In genomic region chr13:21974221-21974725, GRCm38 (mm10) we compare ENCODE assay signal across 8 mouse cellular contexts. TPM values are rescaled to one million over a fixed set of nuclear protein-coding genes. Genes with fewer than 3 reads are reported as not detected.
DNase-seq lines count a peak whose midpoint lies in the region; ATAC-seq and TF ChIP-seq lines count a peak whose summit lies in the region.

No protein-coding gene starts in this region.

- TF ChIP-seq POLR2A in limb, embryonic 14.5 days (IDR thresholded peaks at IDR 0.05; ENCODE audit: borderline replicate concordance, extremely low read depth, insufficient read depth, insufficient read length) = no peak

- H3K27ac ChIP-seq in embryonic facial prominence, embryonic 14.5 days (replicated peaks; ENCODE audit: low read depth, low read length) = peak overlapping the region; percentile 90
- H3K27ac ChIP-seq in limb, embryonic 14.5 days (replicated peaks; ENCODE audit: low read depth, low read length) = peak overlapping the region; percentile 97
- peak overlapping the region; percentile 82 for H3K27ac ChIP-seq in midbrain, postnatal 0 days (ENCODE audit: low read depth, low read length)

- H3K9me3 ChIP-seq in embryonic facial prominence, embryonic 14.5 days (ENCODE audit: control insufficient read depth, low read length) = no peaks in the 10 kb centered on the region
- no peaks in the 10 kb centered on the region for H3K9me3 ChIP-seq in limb, embryonic 14.5 days (ENCODE audit: control insufficient read depth, low read length)
- H3K9me3 ChIP-seq in midbrain, postnatal 0 days (ENCODE audit: low read length) = no peaks in the 10 kb centered on the region

- peak overlapping the region; percentile 73 for H3K9ac ChIP-seq in embryonic facial prominence, embryonic 14.5 days (ENCODE audit: low read depth, low read length)
- peak overlapping the region; percentile 89 for H3K9ac ChIP-seq in limb, embryonic 14.5 days (ENCODE audit: low read depth, low read length, severe bottlenecking)
- H3K9ac ChIP-seq in midbrain, postnatal 0 days (replicated peaks; ENCODE audit: low read length, poor library complexity, severe bottlenecking) = peak overlapping the region; percentile 71

- under 1% methylated on average over 23 of the region's 23 CpGs for WGBS in embryonic facial prominence, embryonic 14.5 days
- under 1% methylated on average over 23 of the region's 23 CpGs for WGBS in limb, embryonic 14.5 days
- under 1% methylated on average over 23 of the region's 23 CpGs for WGBS in midbrain, postnatal 0 days

- peak; percentile 89 for DNase-seq in 3134 (ENCODE audit: extremely low read depth, insufficient read length, low spot score)
- DNase-seq in adrenal gland, postnatal 4 days (ENCODE audit: low spot score in 2 of 2) = peak; percentile 73 to 88
- DNase-seq in embryonic facial prominence, embryonic 14.5 days (ENCODE audit: low spot score) = peak; percentile 94
- peak; percentile 93 for DNase-seq in heart, adult 8-10 months (ENCODE audit: low spot score)
- peak; percentile 89 for DNase-seq in kidney, adult 9 months
- DNase-seq in limb, embryonic 14.5 days (ENCODE audit: low spot score) = peak; percentile 80
- DNase-seq in midbrain, postnatal 0 days (ENCODE audit: low spot score) = peak; percentile 88
- peak; percentile 78 to 86 for DNase-seq in spleen, postnatal 14 days (ENCODE audit: low spot score in 2 of 2)

- peaks cover 4% of the 10 kb centered on the region for H3K27me3 ChIP-seq in embryonic facial prominence, embryonic 14.5 days (replicated peaks; ENCODE audit: control insufficient read depth, insufficient read depth, low read length)
- no peaks in the 10 kb centered on the region for H3K27me3 ChIP-seq in limb, embryonic 14.5 days (ENCODE audit: control insufficient read depth, insufficient read depth, low read length)
- peaks cover 3% of the 10 kb centered on the region; the same call in 1 of the 2 replicates for H3K27me3 ChIP-seq in midbrain, postnatal 0 days (ENCODE audit: insufficient read depth, low read length)

- H3K4me2 ChIP-seq in embryonic facial prominence, embryonic 14.5 days (ENCODE audit: low read depth, low read length) = peak overlapping the region; percentile 47
- peak overlapping the region; percentile 42 for H3K4me2 ChIP-seq in limb, embryonic 14.5 days (replicated peaks; ENCODE audit: low read depth, low read length, severe bottlenecking)
- peak overlapping the region; percentile 42 for H3K4me2 ChIP-seq in midbrain, postnatal 0 days (ENCODE audit: low read depth, low read length, poor library complexity, severe bottlenecking)

- peak; percentile 92 for TF ChIP-seq CTCF in midbrain, postnatal 0 days (IDR thresholded peaks at IDR 0.05)

- no peaks in the 10 kb centered on the region for H3K4me1 ChIP-seq in embryonic facial prominence, embryonic 14.5 days (ENCODE audit: control insufficient read depth, insufficient read depth, low read length)
- H3K4me1 ChIP-seq in limb, embryonic 14.5 days (ENCODE audit: control insufficient read depth, insufficient read depth, low read length) = no peaks in the 10 kb centered on the region
- no peaks in the 10 kb centered on the region for H3K4me1 ChIP-seq in midbrain, postnatal 0 days (ENCODE audit: insufficient read depth, low read length)

- no peaks in the 10 kb centered on the region for H3K36me3 ChIP-seq in embryonic facial prominence, embryonic 14.5 days (ENCODE audit: control insufficient read depth, insufficient read depth, low read length)
- H3K36me3 ChIP-seq in limb, embryonic 14.5 days (ENCODE audit: control insufficient read depth, insufficient read depth, low read length) = no peaks in the 10 kb centered on the region
- no peaks in the 10 kb centered on the region for H3K36me3 ChIP-seq in midbrain, postnatal 0 days (ENCODE audit: insufficient read depth, low read length)

- peak overlapping the region; percentile 62 for H3K4me3 ChIP-seq in embryonic facial prominence, embryonic 14.5 days (ENCODE audit: low read depth, low read length)
- peak overlapping the region; percentile 67 for H3K4me3 ChIP-seq in limb, embryonic 14.5 days (replicated peaks; ENCODE audit: low read length)
- peak overlapping the region; percentile 68 for H3K4me3 ChIP-seq in midbrain, postnatal 0 days (ENCODE audit: low read depth, low read length)

- ATAC-seq in embryonic facial prominence, embryonic 14.5 days (ENCODE audit: low read depth) = peak; percentile 89
- peak; percentile 85 for ATAC-seq in limb, embryonic 14.5 days (ENCODE audit: low FRiP score, low read depth)
- peak; percentile 86 for ATAC-seq in midbrain, postnatal 0 days (ENCODE audit: low FRiP score)

RNA-seq across cellular contexts. Expression of gene Pom121l2, which starts 6.7 kb away (rescaled TPM):
- not detected for total RNA-seq in adrenal gland, postnatal 4 days (2021)
- 0.11 and 0.13 TPM in 2 replicates for polyA plus RNA-seq in embryonic facial prominence, embryonic 14.5 days (2014; fragmentation: Nextera tagmentation; extraction: Ambion mirVana)
- not detected for total RNA-seq in heart, adult 8-10 months (2022)
- polyA plus RNA-seq in limb, embryonic 14.5 days (2012; rRNA removed) = 0.09 and 0.17 TPM in 2 replicates
- 0.11 and 0.18 TPM in 2 replicates for polyA plus RNA-seq in limb, embryonic 14.5 days (2014; fragmentation: Nextera tagmentation; extraction: Ambion mirVana)
- total RNA-seq in midbrain, postnatal 0 days (2014; rRNA removed) = 0.05 and 0.90 TPM in 2 replicates
- not detected in 2 replicates for polyA plus RNA-seq in midbrain, postnatal 0 days (2015; fragmentation: Nextera tagmentation; extraction: Ambion mirVana)

RNA-seq across cellular contexts. Expression of gene Zfp184, which starts 29.4 kb away (rescaled TPM):
- total RNA-seq in adrenal gland, postnatal 4 days (2021) = 1 to 10 TPM; 3.8 to 4.7 TPM
- polyA plus RNA-seq in embryonic facial prominence, embryonic 14.5 days (2014; fragmentation: Nextera tagmentation; extraction: Ambion mirVana) = 7.6 and 8.9 TPM in 2 replicates
- 1 to 10 TPM in 1 of 4 experiments, under 1 TPM in 3; 0.46 to 1.0 (median 0.83) TPM for total RNA-seq in heart, adult 8-10 months (2022)
- 7.5 and 8.3 TPM in 2 replicates for polyA plus RNA-seq in limb, embryonic 14.5 days (2012; rRNA removed)
- polyA plus RNA-seq in limb, embryonic 14.5 days (2014; fragmentation: Nextera tagmentation; extraction: Ambion mirVana) = 12.7 and 17.2 TPM in 2 replicates
- 8.1 and 9.8 TPM in 2 replicates for total RNA-seq in midbrain, postnatal 0 days (2014; rRNA removed)
- 7.5 and 8.4 TPM in 2 replicates for polyA plus RNA-seq in midbrain, postnatal 0 days (2015; fragmentation: Nextera tagmentation; extraction: Ambion mirVana)

RNA-seq across cellular contexts. Expression of gene Prss16, which starts 35.3 kb away (rescaled TPM):
- not detected for total RNA-seq in adrenal gland, postnatal 4 days (2021)
- polyA plus RNA-seq in embryonic facial prominence, embryonic 14.5 days (2014; fragmentation: Nextera tagmentation; extraction: Ambion mirVana) = 0.70 and 0.83 TPM in 2 replicates
- total RNA-seq in heart, adult 8-10 months (2022) = under 1 TPM in 1 of 4 experiments, not detected in 3; 0.22 TPM
- polyA plus RNA-seq in limb, embryonic 14.5 days (2012; rRNA removed) = 1.1 and 1.6 TPM in 2 replicates
- 0.51 and 0.57 TPM in 2 replicates for polyA plus RNA-seq in limb, embryonic 14.5 days (2014; fragmentation: Nextera tagmentation; extraction: Ambion mirVana)
- total RNA-seq in midbrain, postnatal 0 days (2014; rRNA removed) = 0.09 and 1.6 TPM in 2 replicates
- not detected in 2 replicates for polyA plus RNA-seq in midbrain, postnatal 0 days (2015; fragmentation: Nextera tagmentation; extraction: Ambion mirVana)

Comparison
In these comparisons a context has a peak if more than half of its experiments do, and no peak if none do; other contexts are left out.
1. Peak in every context shown above with its lines: DNase-seq, ATAC-seq, H3K4me3 ChIP-seq and H3K27ac ChIP-seq.